Mouse (Mus musculus) forebrain, embryonic 15.5 days (tissue): ENCODE results near the gene Eef1e1. TPM values are rescaled to one million over a fixed set of nuclear protein-coding genes. Genes with fewer than 3 reads are reported as not detected.
A peak's percentile ranks its signal among the peaks of the same experiment; 100 is the strongest.
"Not testable (repeated sequence)": the region's sequence is repeated elsewhere in the genome, so short reads cannot be mapped to it uniquely, and the experiment has no call there.

Experiments
- ATAC-seq: fragments of 200-750 bp; cut with Nextera tagmentation; replicated peaks from 2 replicates; pipeline ENCODE4 v1.8.0; 2017; ENCODE audit warnings: mild to moderate bottlenecking, moderate TSS enrichment, moderate library complexity
- H3K27ac ChIP-seq: fragments of 300-500 bp; sonication (generic); replicated peaks from 2 replicates; pipeline ENCODE4 v1.5.1; 2015; ENCODE audit warnings: mild to moderate bottlenecking, inconsistent platforms
- H3K27me3 ChIP-seq: fragments of 300-500 bp; sonication (generic); 2 replicates; pipeline ENCODE4 v1.6.1; 2015; ENCODE audit warnings: inconsistent platforms
- H3K36me3 ChIP-seq: fragments of 300-500 bp; sonication (generic); 2 replicates; pipeline ENCODE4 v1.6.1; 2015; ENCODE audit warnings: mild to moderate bottlenecking, inconsistent platforms
- H3K4me1 ChIP-seq: fragments of 300-500 bp; sonication (generic); 2 replicates; pipeline ENCODE4 v1.6.1; 2015; ENCODE audit warnings: inconsistent platforms
- H3K4me2 ChIP-seq: fragments of 300-500 bp; sonication (generic); replicated peaks from 2 replicates; pipeline ENCODE4 v1.6.1; 2015; ENCODE audit warnings: mild to moderate bottlenecking, inconsistent platforms
- H3K4me3 ChIP-seq: fragments of 300-500 bp; sonication (generic); 2 replicates; pipeline ENCODE4 v1.5.1; 2015; ENCODE audit warnings: mild to moderate bottlenecking, inconsistent platforms
- H3K9ac ChIP-seq: fragments of 300-500 bp; sonication (generic); replicated peaks from 2 replicates; pipeline ENCODE4 v1.6.1; 2015; ENCODE audit warnings: mild to moderate bottlenecking, inconsistent platforms
- H3K9me3 ChIP-seq: fragments of 300-500 bp; sonication (generic); 2 replicates; pipeline ENCODE4 v1.6.1; 2016; ENCODE audit warnings: inconsistent platforms
- WGBS: fragments of 180-500 bp; shearing (Covaris S2); methylation state at CpG from one replicate; pipeline ENCODE4 v1.1.7; 2015; ENCODE audit warnings: mixed read lengths; 5-methylcytosine and 5-hydroxymethylcytosine counted together
- polyA plus RNA-seq: library from polyadenylated mRNA; unstranded; fragments of >200 nt; fragmentation: Nextera tagmentation; extraction: Ambion mirVana; gene quantifications from 2 replicates; pipeline ENCODE4 v1.2.1, GENCODE M21; 2015

Eef1e1 gene
- 84.8 and 84.9 TPM in 2 replicates for polyA plus RNA-seq

DNA sequence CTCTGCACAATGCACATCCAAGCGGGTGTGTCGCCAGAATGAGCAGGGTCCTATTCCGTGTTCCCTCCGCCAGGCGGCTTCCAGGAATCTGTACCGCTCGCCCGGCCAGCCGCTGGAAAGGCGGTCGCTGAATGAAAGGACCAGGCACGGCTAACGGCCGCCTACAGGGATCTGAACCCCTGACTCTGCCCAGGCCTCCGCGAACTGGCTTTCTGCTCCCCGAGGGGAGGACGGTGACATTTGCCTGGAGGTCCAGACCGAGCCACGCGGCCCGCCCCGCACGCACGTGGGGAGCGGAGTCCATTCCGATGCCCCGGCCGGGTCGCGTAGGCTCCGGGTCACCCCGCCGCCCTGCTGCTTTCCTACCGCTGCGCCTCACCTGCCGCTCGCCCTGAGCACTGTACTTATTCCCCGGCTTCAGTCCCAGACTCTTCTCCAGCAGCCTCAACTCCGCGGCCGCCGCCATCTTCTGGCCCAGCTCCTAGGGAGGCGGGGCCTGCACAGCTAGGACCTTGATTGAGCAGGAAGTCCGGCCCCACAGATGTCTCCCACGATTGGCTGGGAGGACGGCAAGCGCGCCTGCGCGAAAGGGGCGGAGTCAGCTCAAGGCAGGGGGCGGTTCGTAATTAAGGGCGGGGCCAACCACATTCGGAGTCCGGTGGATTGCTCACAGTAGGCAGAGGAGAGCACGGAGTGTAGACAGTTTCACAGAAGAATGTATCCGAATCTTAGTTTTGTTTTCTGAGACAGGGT, at the start of gene Eef1e1:
Gene Eef1e1 (minus strand): TSS at position 531 of the 753 bp plus-strand sequence.
- H3K36me3 ChIP-seq, result peaks cover 21% of the 10 kb centered on the region
- ATAC-seq, result peak; percentile 99
- H3K4me2 ChIP-seq, result peak within 1 kb of the TSS; percentile 69
- peak within 1 kb of the TSS; percentile 87 for H3K27ac ChIP-seq
- peak within 1 kb of the TSS; percentile 85 for H3K9ac ChIP-seq
- WGBS, result under 1% methylated on average over 59 of the region's 59 CpGs
- H3K27me3 ChIP-seq, result no peaks in the 10 kb centered on the region
- H3K9me3 ChIP-seq, result no peaks in the 10 kb centered on the region
- peak within 1 kb of the TSS; percentile 100 for H3K4me3 ChIP-seq
- H3K4me1 ChIP-seq, result peaks cover 13% of the 10 kb centered on the region

DNA sequence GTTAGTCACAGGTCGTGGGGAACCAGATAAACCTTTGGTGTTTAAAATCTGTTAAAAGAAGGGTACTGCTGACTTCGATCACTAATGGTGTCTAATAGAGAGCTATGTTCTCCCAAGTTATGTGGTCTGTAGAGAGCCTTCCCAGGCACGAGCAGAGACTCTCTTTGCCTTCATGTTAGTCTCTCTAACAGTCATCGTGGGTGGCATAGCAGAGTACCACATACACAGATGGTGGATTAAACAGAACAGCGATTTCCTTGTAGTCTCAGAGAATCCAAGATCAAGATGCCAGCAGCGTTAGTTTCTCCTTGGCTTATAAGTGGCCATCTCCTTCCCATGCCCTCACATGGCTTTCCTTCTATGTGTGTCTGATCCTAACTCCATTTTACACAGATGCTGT, 32.0 kb upstream of the Eef1e1 start:
- no peak for ATAC-seq
- 86% methylated on average over 6 of the region's 6 CpGs for WGBS
- no peaks in the 10 kb centered on the region for H3K9me3 ChIP-seq
- H3K27ac ChIP-seq, result no peak overlapping the region
- no peak overlapping the region for H3K4me2 ChIP-seq
- no peaks in the 10 kb centered on the region for H3K36me3 ChIP-seq
- no peak overlapping the region for H3K9ac ChIP-seq
- H3K4me3 ChIP-seq, result no peak overlapping the region
- no peaks in the 10 kb centered on the region for H3K27me3 ChIP-seq
- no peaks in the 10 kb centered on the region for H3K4me1 ChIP-seq

DNA sequence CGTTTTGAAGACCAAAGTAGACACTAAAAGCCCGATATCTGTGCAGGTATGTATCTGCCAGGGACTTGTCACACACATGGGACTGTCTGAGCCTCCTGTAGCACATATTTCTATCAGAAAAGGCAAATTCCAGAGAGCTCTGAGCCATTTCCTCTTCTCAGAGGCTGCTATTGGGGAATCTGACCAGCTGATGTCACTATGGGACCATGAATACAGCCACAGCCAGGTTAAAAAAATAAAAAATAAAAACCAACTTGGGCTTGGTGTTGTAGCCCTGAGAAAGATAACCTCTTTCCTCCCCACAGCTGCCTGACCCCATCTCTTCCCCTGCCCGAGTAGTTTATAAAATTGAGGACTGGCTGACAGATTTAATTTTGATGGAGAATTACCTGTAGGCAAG, 31.2 kb upstream of the Eef1e1 start:
- ATAC-seq, result no peak
- Histone ChIP-seq H3K4me1 (no peaks in the 10 kb centered on the region), H3K9me3 (no peaks in the 10 kb centered on the region), H3K36me3 (no peaks in the 10 kb centered on the region), H3K27me3 (no peaks in the 10 kb centered on the region), H3K9ac (no peak overlapping the region), H3K4me3 (no peak overlapping the region), H3K4me2 (no peak overlapping the region), H3K27ac (no peak overlapping the region)
- 69% methylated on average over 3 of the region's 3 CpGs for WGBS

DNA sequence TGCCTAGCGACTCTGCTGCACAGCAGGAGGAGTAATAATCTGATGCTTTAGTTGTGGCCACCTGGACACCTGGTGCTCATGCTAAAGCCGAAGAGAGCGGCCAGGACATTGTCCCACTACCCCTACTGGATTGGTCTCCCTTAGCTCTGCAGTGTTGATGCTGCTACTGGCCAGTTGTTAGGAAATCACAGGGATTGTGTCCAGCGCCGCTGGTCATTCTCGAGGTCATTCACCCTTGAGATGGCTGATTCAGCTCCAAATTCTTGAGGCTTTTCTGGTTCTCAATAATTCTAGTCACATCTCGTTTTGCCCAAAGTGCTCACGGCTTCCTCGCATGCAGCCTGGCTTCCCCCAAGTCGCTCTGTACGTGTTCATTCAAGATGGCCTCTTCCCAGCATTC, 29.9 kb upstream of the Eef1e1 start:
- no peak overlapping the region for H3K27ac ChIP-seq
- no peak for ATAC-seq
- WGBS, result 88% methylated on average over 11 of the region's 11 CpGs
- H3K9me3 ChIP-seq, result no peaks in the 10 kb centered on the region
- no peaks in the 10 kb centered on the region for H3K27me3 ChIP-seq
- H3K4me1 ChIP-seq, result no peaks in the 10 kb centered on the region
- no peaks in the 10 kb centered on the region for H3K36me3 ChIP-seq
- no peak overlapping the region for H3K4me3 ChIP-seq
- no peak overlapping the region for H3K9ac ChIP-seq
- H3K4me2 ChIP-seq, result no peak overlapping the region

DNA sequence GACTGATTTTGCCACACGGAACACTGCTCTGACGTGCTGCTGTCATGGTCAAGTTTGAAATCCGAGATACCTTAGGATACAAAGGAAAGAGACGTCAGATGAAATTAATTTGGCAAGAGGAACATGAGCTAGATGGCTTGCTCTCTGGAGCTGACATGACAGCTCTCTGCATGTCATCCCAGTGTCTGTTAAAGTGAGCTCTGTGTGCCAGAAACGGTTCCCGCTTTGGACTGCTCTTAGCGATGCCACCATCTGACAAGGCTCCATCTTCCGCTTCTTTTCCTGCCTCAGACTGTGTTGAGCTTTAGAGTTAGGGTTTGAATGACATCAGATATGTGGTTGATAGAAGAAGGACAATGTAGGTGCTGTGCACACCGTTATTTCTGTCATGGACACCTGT, 13.5 kb upstream of the Eef1e1 start:
- Histone ChIP-seq H3K4me1 (no peaks in the 10 kb centered on the region), H3K27me3 (no peaks in the 10 kb centered on the region), H3K36me3 (no peaks in the 10 kb centered on the region), H3K9ac (no peak overlapping the region), H3K4me2 (no peak overlapping the region), H3K27ac (no peak overlapping the region), H3K9me3 (no peaks in the 10 kb centered on the region), H3K4me3 (no peak overlapping the region)
- ATAC-seq, result no peak
- WGBS, result 76% methylated on average over 9 of the region's 9 CpGs

DNA sequence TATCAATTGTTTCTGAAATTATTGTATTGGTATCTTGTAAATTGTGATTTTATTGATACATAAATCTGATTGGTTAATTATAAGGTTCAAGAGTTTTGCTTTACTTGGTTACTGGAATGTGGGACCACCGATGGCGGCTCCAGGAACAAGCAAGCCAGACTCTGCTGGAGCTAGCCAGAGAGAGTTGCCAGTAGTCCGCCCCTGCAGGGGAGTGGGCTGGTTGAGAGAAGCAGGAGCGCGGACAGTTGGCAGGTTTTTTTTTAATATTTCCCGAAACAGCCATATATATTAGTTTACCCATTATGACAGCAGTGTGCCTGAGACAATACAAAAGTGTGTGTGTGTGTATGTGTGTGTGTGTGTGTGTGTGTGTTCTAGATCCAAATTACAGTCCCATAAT, 12.6 kb upstream of the Eef1e1 start:
- not testable (repeated sequence) for H3K36me3 ChIP-seq, H3K9ac ChIP-seq, H3K4me1 ChIP-seq, H3K27me3 ChIP-seq, H3K4me2 ChIP-seq, ATAC-seq, H3K9me3 ChIP-seq, H3K27ac ChIP-seq, H3K4me3 ChIP-seq
- WGBS, result 88% methylated on average over 6 of the region's 6 CpGs

DNA sequence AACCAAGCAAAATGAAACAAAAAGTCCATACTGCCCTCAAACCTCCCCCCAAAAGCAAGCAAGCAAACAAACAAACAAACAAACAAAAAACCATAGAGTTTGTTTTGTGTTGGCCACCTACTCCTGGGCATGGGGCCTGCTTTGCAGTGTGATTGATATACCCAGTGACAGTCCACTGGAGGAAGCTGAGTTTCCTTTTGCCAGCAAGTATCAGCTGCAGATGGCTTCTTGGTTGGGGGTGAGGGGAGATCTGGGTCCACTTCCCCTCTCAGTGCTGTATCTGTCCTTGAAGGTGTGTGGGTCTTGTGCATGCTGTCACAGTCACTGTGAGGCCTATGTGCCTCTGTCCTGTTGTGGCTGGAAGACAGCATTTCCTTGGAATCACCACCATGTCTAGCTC, 11.2 kb upstream of the Eef1e1 start:
- no peak for ATAC-seq

DNA sequence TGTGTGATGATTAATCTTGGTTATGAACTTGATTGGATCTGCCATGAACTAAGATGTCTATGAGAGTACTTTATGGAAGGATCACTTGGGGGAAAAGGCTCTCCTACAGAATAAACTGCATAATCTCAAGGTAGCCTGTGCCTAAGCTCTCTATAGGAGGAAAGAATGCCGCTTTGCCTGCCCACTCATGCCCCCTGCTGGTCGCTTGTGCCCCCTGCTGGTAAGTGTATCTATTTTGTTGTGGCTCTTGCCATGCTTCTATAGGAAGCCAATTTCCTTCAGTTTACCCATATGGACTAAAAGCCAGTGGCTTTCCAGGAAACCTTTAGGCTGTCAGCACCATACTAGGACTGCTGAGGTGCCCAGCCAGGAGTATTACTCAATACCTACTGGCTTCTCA, 9.7 kb upstream of the Eef1e1 start:
- 24% methylated on average over 2 of the region's 2 CpGs for WGBS
- ATAC-seq, result no peak

More for the DNA sequence above, 11.2 kb upstream of the Eef1e1 start:
- Histone ChIP-seq H3K4me1 (no peaks in the 10 kb centered on the region), H3K9me3 (no peaks in the 10 kb centered on the region), H3K4me3 (no peak overlapping the region), H3K9ac (no peak overlapping the region), H3K27ac (no peak overlapping the region), H3K27me3 (no peaks in the 10 kb centered on the region), H3K36me3 (no peaks in the 10 kb centered on the region), H3K4me2 (no peak overlapping the region)

DNA sequence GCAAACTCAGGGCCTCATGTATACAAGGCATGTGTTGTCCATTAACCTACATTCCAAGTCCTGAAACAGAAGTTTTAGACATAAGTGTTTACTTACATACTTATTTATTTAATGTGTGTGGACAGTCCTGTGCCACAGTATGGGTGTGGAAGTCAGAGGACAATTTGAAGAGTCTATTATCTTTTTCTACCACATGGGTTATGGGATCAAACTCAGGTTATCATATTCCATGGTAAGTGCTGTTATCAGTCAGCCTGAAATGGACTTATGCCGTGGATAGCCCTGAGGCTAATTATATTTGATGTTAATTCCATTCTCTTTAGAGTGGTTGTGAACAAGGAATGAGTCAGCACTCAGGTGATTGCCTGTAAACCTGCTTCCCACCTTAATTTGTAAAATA, 5.9 kb upstream of the Eef1e1 start:
- 75% methylated on average over 1 of the region's 1 CpGs for WGBS
- Histone ChIP-seq H3K4me3 (no peak overlapping the region), H3K27me3 (no peaks in the 10 kb centered on the region), H3K36me3 (no peaks in the 10 kb centered on the region), H3K9ac (no peak overlapping the region), H3K27ac (no peak overlapping the region), H3K9me3 (no peaks in the 10 kb centered on the region), H3K4me2 (no peak overlapping the region), H3K4me1 (no peaks in the 10 kb centered on the region)
- ATAC-seq, result no peak

More for the DNA sequence above, 9.7 kb upstream of the Eef1e1 start:
- Histone ChIP-seq H3K9me3 (no peaks in the 10 kb centered on the region), H3K4me2 (no peak overlapping the region), H3K4me1 (no peaks in the 10 kb centered on the region), H3K4me3 (no peak overlapping the region), H3K36me3 (no peaks in the 10 kb centered on the region), H3K9ac (no peak overlapping the region), H3K27me3 (no peaks in the 10 kb centered on the region), H3K27ac (no peak overlapping the region)

DNA sequence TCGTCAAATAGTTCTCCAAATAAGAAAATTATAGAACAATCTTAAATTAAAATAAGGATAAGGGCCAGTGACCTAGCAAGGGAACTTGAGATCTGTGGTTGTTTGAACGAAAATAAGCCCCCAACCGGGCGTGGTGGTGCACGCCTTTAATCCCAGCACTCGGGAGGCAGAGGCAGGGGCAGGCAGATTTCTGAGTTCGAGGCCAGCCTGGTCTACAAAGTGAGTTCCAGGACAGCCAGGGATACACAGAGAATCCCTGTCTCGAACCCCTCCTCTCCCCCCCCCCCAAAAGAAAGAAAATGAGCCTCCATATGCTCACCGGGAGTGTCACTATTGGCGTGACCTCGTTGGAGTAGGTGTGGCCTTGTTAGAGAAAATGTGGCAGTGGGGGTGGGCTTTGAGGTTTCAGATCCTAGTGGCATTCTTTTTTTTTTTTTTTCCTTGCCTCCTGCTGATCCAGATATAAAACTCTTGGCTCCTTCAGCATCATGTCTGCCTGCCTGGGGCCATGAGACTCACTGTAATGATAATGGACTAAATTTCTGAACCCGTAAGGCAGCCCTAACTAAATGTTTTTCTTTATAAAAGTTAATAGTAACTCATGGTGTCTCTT, 772 bp upstream of the Eef1e1 start:
- H3K4me1 ChIP-seq, result peaks cover 13% of the 10 kb centered on the region
- H3K4me2 ChIP-seq, result no peak overlapping the region
- 90% methylated on average over 12 of the region's 12 CpGs for WGBS
- no peaks in the 10 kb centered on the region for H3K27me3 ChIP-seq
- no peak for ATAC-seq
- H3K9me3 ChIP-seq, result no peaks in the 10 kb centered on the region
- no peak overlapping the region for H3K9ac ChIP-seq
- peaks cover 12% of the 10 kb centered on the region for H3K36me3 ChIP-seq
- no peak overlapping the region for H3K27ac ChIP-seq
- no peak overlapping the region for H3K4me3 ChIP-seq

DNA sequence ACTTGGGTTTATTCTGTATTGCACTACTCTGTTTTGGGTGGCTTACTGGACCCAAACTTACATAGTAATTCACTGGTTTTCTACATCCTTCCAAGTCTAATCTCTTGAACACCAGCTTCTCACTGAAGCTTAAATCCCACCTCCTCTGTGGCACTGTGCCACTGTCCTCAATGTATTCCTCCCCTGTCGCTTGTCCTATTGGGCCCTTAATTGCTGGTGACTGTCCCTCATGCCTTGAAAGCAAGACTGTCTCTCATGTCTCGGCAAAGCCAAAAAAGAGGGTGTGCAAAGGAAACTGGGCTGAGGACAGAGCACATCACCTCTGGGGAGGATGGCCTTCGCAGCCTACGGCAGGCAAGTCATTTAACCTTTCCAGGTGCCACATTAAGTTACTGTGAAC, 993 bp downstream of the Eef1e1 start:
- peak overlapping the region; percentile 85 for H3K9ac ChIP-seq
- peak overlapping the region; percentile 69 for H3K4me2 ChIP-seq
- WGBS, result 23% methylated on average over 4 of the region's 4 CpGs
- H3K4me3 ChIP-seq, result peak overlapping the region; percentile 100
- no peaks in the 10 kb centered on the region for H3K9me3 ChIP-seq
- peak overlapping the region; percentile 87 for H3K27ac ChIP-seq
- peaks cover 30% of the 10 kb centered on the region for H3K36me3 ChIP-seq
- no peaks in the 10 kb centered on the region for H3K27me3 ChIP-seq
- peaks cover 13% of the 10 kb centered on the region for H3K4me1 ChIP-seq
- ATAC-seq, result 0 out of 2 replicates have a peak, but pooled peaks have one; percentile 2

DNA sequence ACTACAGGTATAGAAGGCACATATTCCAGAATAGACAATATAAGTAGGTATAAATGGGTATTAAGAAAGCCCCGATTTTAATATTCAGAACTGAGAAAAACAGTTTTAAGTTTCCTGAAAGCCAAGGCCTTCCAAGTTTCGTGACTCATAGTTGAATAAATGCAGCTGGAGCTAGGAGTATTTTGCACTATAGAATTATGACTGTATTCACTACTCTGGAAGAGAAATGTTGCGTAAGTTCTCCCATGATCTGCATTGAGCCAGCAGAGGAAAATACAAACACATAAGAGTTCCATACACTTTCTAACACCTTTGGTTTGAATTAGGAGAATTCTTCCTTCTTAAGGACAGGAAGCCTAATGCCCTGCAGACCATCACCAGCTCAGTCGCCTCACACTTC, 8.6 kb downstream of the Eef1e1 start:
- H3K27ac ChIP-seq, result no peak overlapping the region
- ATAC-seq, result no peak
- 93% methylated on average over 4 of the region's 4 CpGs for WGBS

More for the DNA sequence above, 8.6 kb downstream of the Eef1e1 start:
- Histone ChIP-seq H3K4me2 (no peak overlapping the region), H3K27me3 (no peaks in the 10 kb centered on the region), H3K4me3 (no peak overlapping the region), H3K9ac (no peak overlapping the region), H3K4me1 (no peaks in the 10 kb centered on the region), H3K36me3 (peaks cover 87% of the 10 kb centered on the region), H3K9me3 (no peaks in the 10 kb centered on the region)
